Mouse (Mus musculus): ENCODE results near the gene Pcare. TPM values are rescaled to one million over a fixed set of nuclear protein-coding genes. Genes with fewer than 3 reads are reported as not detected.

Pcare gene
- polyA plus RNA-seq, 1 experiment from 2014 or later, result not detected

GRCm38 (mm10) chr17:71782699-71783365 is 30.1 kb upstream of the Pcare start:
- Histone ChIP-seq H3K9ac (replicated peaks; ENCODE audit: low read depth) (peak overlapping the region; percentile 12; the same call in 1 of the 2 replicates), H3K27me3 (replicated peaks; ENCODE audit: insufficient read depth, low read length) (no peaks in the 10 kb centered on the region), H3K4me2 (replicated peaks; ENCODE audit: low read depth, low read length) (peak overlapping the region; percentile 89), H3K27ac (ENCODE audit: low read length) (peak overlapping the region; percentile 57), H3K4me3 (ENCODE audit: low read depth, low read length) (peak overlapping the region; percentile 56), H3K36me3 (ENCODE audit: insufficient read depth, low read length) (no peaks in the 10 kb centered on the region), H3K4me1 (ENCODE audit: insufficient read depth, low read depth, low read length) (peaks cover 3% of the 10 kb centered on the region; the same call in 1 of the 2 replicates), H3K9me3 (ENCODE audit: low read length) (0 out of 2 replicates have a peak, but pooled peaks cover 3% of the 10 kb centered on the region)
- TF ChIP-seq EP300 (IDR thresholded peaks at IDR 0.05) (no peak), CTCF (IDR thresholded peaks at IDR 0.05) (no peak)
- ATAC-seq (peak; percentile 20), DNase-seq (ENCODE audit: low spot score) (peak; percentile 29)
- WGBS, result under 1% methylated on average over 37 of the region's 59 CpGs

- peak overlapping the region; percentile 57 for H3K27ac ChIP-seq (ENCODE audit: low read length)
- no peak for TF ChIP-seq EP300 (IDR thresholded peaks at IDR 0.05)
- no peak; the same call in 1 of the 2 replicates for TF ChIP-seq CTCF (IDR thresholded peaks at IDR 0.05)
- H3K4me3 ChIP-seq (ENCODE audit: low read depth, low read length), result peak overlapping the region; percentile 56
- no peaks in the 10 kb centered on the region for H3K36me3 ChIP-seq (ENCODE audit: insufficient read depth, low read length)
- DNase-seq (ENCODE audit: low spot score) (peak; percentile 12), ATAC-seq (peak; percentile 42)
- H3K9ac ChIP-seq (replicated peaks; ENCODE audit: low read depth), result 0 out of 2 replicates have a peak overlapping the region, but pooled peaks have one; percentile 12
- peaks cover 3% of the 10 kb centered on the region; the same call in 1 of the 2 replicates for H3K4me1 ChIP-seq (ENCODE audit: insufficient read depth, low read depth, low read length)
- WGBS, result 3% methylated on average over 13 of the region's 29 CpGs
- H3K27me3 ChIP-seq (replicated peaks; ENCODE audit: insufficient read depth, low read length), result no peaks in the 10 kb centered on the region
- H3K9me3 ChIP-seq (ENCODE audit: low read length), result 0 out of 2 replicates have a peak, but pooled peaks cover 3% of the 10 kb centered on the region
- peak overlapping the region; percentile 89 for H3K4me2 ChIP-seq (replicated peaks; ENCODE audit: low read depth, low read length)
Observed at GRCm38 (mm10) chr17:71782242-71782698, 29.6 kb upstream of the Pcare start.

- no peak for TF ChIP-seq EP300 (IDR thresholded peaks at IDR 0.05)
- TF ChIP-seq CTCF (IDR thresholded peaks at IDR 0.05), result no peak
Observed at GRCm38 (mm10) chr17:71780945-71781344, 28.3 kb upstream of the Pcare start.

GRCm38 (mm10) chr17:71780490-71780889 is 27.8 kb upstream of the Pcare start:
- Histone ChIP-seq H3K4me2 (replicated peaks; ENCODE audit: low read depth, low read length) (no peak overlapping the region; the same call in 1 of the 2 replicates), H3K4me1 (ENCODE audit: insufficient read depth, low read depth, low read length) (peaks cover 3% of the 10 kb centered on the region; the same call in 1 of the 2 replicates), H3K9me3 (ENCODE audit: low read length) (0 out of 2 replicates have a peak, but pooled peaks cover 3% of the 10 kb centered on the region), H3K27ac (ENCODE audit: low read length) (peak overlapping the region; percentile 68), H3K4me3 (ENCODE audit: low read depth, low read length) (no peak overlapping the region), H3K9ac (replicated peaks; ENCODE audit: low read depth) (no peak overlapping the region), H3K36me3 (ENCODE audit: insufficient read depth, low read length) (no peaks in the 10 kb centered on the region), H3K27me3 (replicated peaks; ENCODE audit: insufficient read depth, low read length) (no peaks in the 10 kb centered on the region)
- DNase-seq (ENCODE audit: low spot score), result peak; percentile 62
- WGBS, result 49% methylated on average over 2 of the region's 2 CpGs
- TF ChIP-seq CTCF (IDR thresholded peaks at IDR 0.05), result no peak
- no peak for TF ChIP-seq EP300 (IDR thresholded peaks at IDR 0.05)
- peak; percentile 56 for ATAC-seq

More at GRCm38 (mm10) chr17:71780945-71781344, 28.3 kb upstream of the Pcare start:
- Histone ChIP-seq H3K27ac (ENCODE audit: low read length) (peak overlapping the region; percentile 68), H3K4me1 (ENCODE audit: insufficient read depth, low read depth, low read length) (peaks cover 3% of the 10 kb centered on the region; the same call in 1 of the 2 replicates), H3K9ac (replicated peaks; ENCODE audit: low read depth) (no peak overlapping the region), H3K4me3 (ENCODE audit: low read depth, low read length) (no peak overlapping the region), H3K9me3 (ENCODE audit: low read length) (0 out of 2 replicates have a peak, but pooled peaks cover 3% of the 10 kb centered on the region), H3K36me3 (ENCODE audit: insufficient read depth, low read length) (no peaks in the 10 kb centered on the region), H3K4me2 (replicated peaks; ENCODE audit: low read depth, low read length) (peak overlapping the region; percentile 89), H3K27me3 (replicated peaks; ENCODE audit: insufficient read depth, low read length) (no peaks in the 10 kb centered on the region)
- ATAC-seq (peak; percentile 89), DNase-seq (ENCODE audit: low spot score) (peak; percentile 73)
- WGBS, result 41% methylated on average over 4 of the region's 4 CpGs

- TF ChIP-seq EP300 (IDR thresholded peaks at IDR 0.05), result no peak
- peak; percentile 38 for TF ChIP-seq CTCF (IDR thresholded peaks at IDR 0.05)
- Histone ChIP-seq H3K27ac (ENCODE audit: low read length) (no peak overlapping the region), H3K9ac (replicated peaks; ENCODE audit: low read depth) (no peak overlapping the region), H3K36me3 (ENCODE audit: insufficient read depth, low read length) (no peaks in the 10 kb centered on the region), H3K27me3 (replicated peaks; ENCODE audit: insufficient read depth, low read length) (no peaks in the 10 kb centered on the region), H3K4me1 (ENCODE audit: insufficient read depth, low read depth, low read length) (peaks cover 3% of the 10 kb centered on the region; the same call in 1 of the 2 replicates), H3K4me2 (replicated peaks; ENCODE audit: low read depth, low read length) (no peak overlapping the region), H3K9me3 (ENCODE audit: low read length) (0 out of 2 replicates have a peak, but pooled peaks cover 3% of the 10 kb centered on the region), H3K4me3 (ENCODE audit: low read depth, low read length) (no peak overlapping the region)
- DNase-seq (ENCODE audit: low spot score) (no peak), ATAC-seq (no peak)
- 67% methylated on average over 3 of the region's 3 CpGs for WGBS
Observed at GRCm38 (mm10) chr17:71778696-71779095, 26.0 kb upstream of the Pcare start.

GRCm38 (mm10) chr17:71775279-71775678 is 22.6 kb upstream of the Pcare start:
- Histone ChIP-seq H3K9me3 (ENCODE audit: low read length) (0 out of 2 replicates have a peak, but pooled peaks cover 3% of the 10 kb centered on the region), H3K4me1 (ENCODE audit: insufficient read depth, low read depth, low read length) (no peaks in the 10 kb centered on the region), H3K36me3 (ENCODE audit: insufficient read depth, low read length) (no peaks in the 10 kb centered on the region), H3K27ac (ENCODE audit: low read length) (no peak overlapping the region), H3K4me3 (ENCODE audit: low read depth, low read length) (no peak overlapping the region), H3K4me2 (replicated peaks; ENCODE audit: low read depth, low read length) (no peak overlapping the region), H3K27me3 (replicated peaks; ENCODE audit: insufficient read depth, low read length) (no peaks in the 10 kb centered on the region), H3K9ac (replicated peaks; ENCODE audit: low read depth) (no peak overlapping the region)
- 66% methylated on average over 4 of the region's 4 CpGs for WGBS
- ATAC-seq (no peak), DNase-seq (ENCODE audit: low spot score) (no peak)
- TF ChIP-seq CTCF (IDR thresholded peaks at IDR 0.05) (no peak), EP300 (IDR thresholded peaks at IDR 0.05) (no peak)
